Mouse (Mus musculus) skeletal muscle tissue, postnatal 0 days (tissue): Measurements from ENCODE around the gene Olfr1222. TPM values are rescaled to one million over a fixed set of nuclear protein-coding genes. Genes with fewer than 3 reads are reported as not detected.

Experiments
- polyA plus RNA-seq: library from polyadenylated mRNA; unstranded; fragments of >200 nt; fragmentation: Nextera tagmentation; extraction: Ambion mirVana; gene quantifications from 2 replicates; pipeline ENCODE4 v1.2.1, GENCODE M21; 2015

Olfr1222 gene
- polyA plus RNA-seq: not detected in 2 replicates

GRCm38 (mm10) chr2:89132954-89133353 is at the start of gene Olfr1222:
Gene Olfr1222 (minus strand): TSS chr2:89133054.

GRCm38 (mm10) chr2:89174569-89174968 is 41.7 kb upstream of the Olfr1222 start, which contains the start of gene Olfr1225:
Gene Olfr1225 (minus strand): TSS chr2:89174669.

GRCm38 (mm10) chr2:89163991-89164390 is 31.1 kb upstream of the Olfr1222 start, which contains the start of gene Olfr1224-ps1:
Gene Olfr1224-ps1 (minus strand): TSS chr2:89164091.

GRCm38 (mm10) chr2:89151460-89151859 is 18.6 kb upstream of the Olfr1222 start, which contains the start of gene Olfr1223:
Gene Olfr1223 (minus strand): TSS chr2:89151560.

GRCm38 (mm10) chr2:89117183-89117582 is 15.7 kb downstream of the Olfr1222 start, which contains the start of gene Olfr1221:
Gene Olfr1221 (minus strand): TSS chr2:89117283.

GRCm38 (mm10) chr2:89106735-89107134 is 26.1 kb downstream of the Olfr1222 start, which contains the start of gene Olfr1220:
Gene Olfr1220 (minus strand): TSS chr2:89106835.

GRCm38 (mm10) chr2:89083413-89083812 is 49.4 kb downstream of the Olfr1222 start, which contains the start of gene Olfr1219:
Gene Olfr1219 (minus strand): TSS chr2:89083513.

Other genes with a start within 250 kb of the Olfr1222 start
- not detected in 2 replicates for gene Olfr1208, start 230.7 kb downstream of the Olfr1222 start, polyA plus RNA-seq
- not detected in 2 replicates for gene Olfr1209, start 217.9 kb downstream of the Olfr1222 start, polyA plus RNA-seq
- gene Olfr1211, start 194.9 kb downstream of the Olfr1222 start, polyA plus RNA-seq: not detected in 2 replicates
- gene Olfr1212, start 179.1 kb downstream of the Olfr1222 start, polyA plus RNA-seq: not detected in 2 replicates
- gene Gm13762, start 152.8 kb downstream of the Olfr1222 start, polyA plus RNA-seq: not detected in 2 replicates
- gene Olfr1214, start 140.4 kb downstream of the Olfr1222 start, polyA plus RNA-seq: not detected in 2 replicates
- not detected in 2 replicates for gene Olfr1215, start 126.1 kb downstream of the Olfr1222 start, polyA plus RNA-seq
- gene Olfr1216, start 114.7 kb downstream of the Olfr1222 start, polyA plus RNA-seq: not detected in 2 replicates
- gene Olfr1217, start 101.0 kb downstream of the Olfr1222 start, polyA plus RNA-seq: not detected in 2 replicates
- gene Olfr1218, start 71.9 kb downstream of the Olfr1222 start, polyA plus RNA-seq: not detected in 2 replicates
- gene Olfr1219, start 49.5 kb downstream of the Olfr1222 start, polyA plus RNA-seq: not detected in 2 replicates
- not detected in 2 replicates for gene Olfr1220, start 26.2 kb downstream of the Olfr1222 start, polyA plus RNA-seq
- not detected in 2 replicates for gene Olfr1221, start 15.8 kb downstream of the Olfr1222 start, polyA plus RNA-seq
- not detected in 2 replicates for gene Olfr1223, start 18.5 kb upstream of the Olfr1222 start, polyA plus RNA-seq
- gene Olfr1224-ps1, start 31.0 kb upstream of the Olfr1222 start, polyA plus RNA-seq: not detected in 2 replicates
- not detected in 2 replicates for gene Olfr1225, start 41.6 kb upstream of the Olfr1222 start, polyA plus RNA-seq
- gene Olfr1226, start 67.0 kb upstream of the Olfr1222 start, polyA plus RNA-seq: not detected in 2 replicates
- not detected in 2 replicates for gene Olfr1228, start 121.0 kb upstream of the Olfr1222 start, polyA plus RNA-seq
- not detected in 2 replicates for gene Olfr1229, start 155.0 kb upstream of the Olfr1222 start, polyA plus RNA-seq
- not detected in 2 replicates for gene Olfr1230, start 164.2 kb upstream of the Olfr1222 start, polyA plus RNA-seq
- gene Olfr1231, start 174.0 kb upstream of the Olfr1222 start, polyA plus RNA-seq: not detected in 2 replicates
- not detected in 2 replicates for gene Olfr1232, start 196.6 kb upstream of the Olfr1222 start, polyA plus RNA-seq
- gene Olfr1233, start 209.3 kb upstream of the Olfr1222 start, polyA plus RNA-seq: not detected in 2 replicates
- not detected in 2 replicates for gene Olfr1234, start 231.8 kb upstream of the Olfr1222 start, polyA plus RNA-seq